Mouse (Mus musculus) ES-Bruce4 (cell line): ENCODE results near the gene Sox2. TPM values are rescaled to one million over a fixed set of nuclear protein-coding genes. Genes with fewer than 3 reads are reported as not detected.

Experiments used
- H3K27ac ChIP-seq: 2 replicates; pipeline ENCODE4 v1.5.1; 2012; ENCODE audit warnings: low read length, inconsistent platforms; ENCODE audit not compliant: insufficient read depth
- H3K27me3 ChIP-seq: 2 replicates; pipeline ENCODE4 v1.6.1; 2012; ENCODE audit warnings: mild to moderate bottlenecking, low read length, inconsistent platforms; ENCODE audit not compliant: control insufficient read depth, poor library complexity, insufficient read depth, severe bottlenecking
- H3K36me3 ChIP-seq: 2 replicates; pipeline ENCODE4 v1.6.1; 2012; ENCODE audit warnings: inconsistent platforms, mild to moderate bottlenecking, low read length, moderate library complexity; ENCODE audit not compliant: control insufficient read depth, poor library complexity, insufficient read depth, severe bottlenecking
- H3K4me1 ChIP-seq: one replicate; pipeline ENCODE4 v1.8.1; 2011; ENCODE audit warnings: low read length; ENCODE audit not compliant: control insufficient read depth, insufficient read depth
- H3K4me3 ChIP-seq: 2 replicates; pipeline ENCODE4 v1.5.1; 2011; ENCODE audit warnings: low read depth, mild to moderate bottlenecking, low read length
- H3K9ac ChIP-seq: 2 replicates; pipeline ENCODE4 v1.6.1; 2012; ENCODE audit warnings: low read depth, mild to moderate bottlenecking, inconsistent platforms; ENCODE audit not compliant: poor library complexity, severe bottlenecking
- H3K9me3 ChIP-seq: replicated peaks from 2 replicates; pipeline ENCODE4 v1.6.1; 2012; ENCODE audit warnings: mild to moderate bottlenecking, low read length, inconsistent platforms; ENCODE audit not compliant: control insufficient read depth, poor library complexity, insufficient read depth, severe bottlenecking
- CTCF ChIP-seq: IDR thresholded peaks from one replicate; pipeline ENCODE4 v1.8.1; 2011; ENCODE audit warnings: low read depth, low read length
- EP300 ChIP-seq: IDR thresholded peaks from 2 replicates; pipeline ENCODE4 v1.6.1; 2011; ENCODE audit warnings: low read depth, low read length; ENCODE audit not compliant: insufficient read depth
- POLR2A ChIP-seq: IDR thresholded peaks from one replicate; pipeline ENCODE4 v1.8.1; 2011; ENCODE audit warnings: low read length; ENCODE audit not compliant: insufficient read depth
- polyA plus RNA-seq: library from polyadenylated mRNA; stranded (reverse); fragments of >200 nt; gene quantifications from 2 replicates; pipeline ENCODE4 v1.2.4, GENCODE M21; 2011; ENCODE audit warnings: low read depth; ENCODE audit not compliant: missing spikeins, insufficient read depth, insufficient read length

Sox2 gene
- polyA plus RNA-seq = 400 and 407 TPM in 2 replicates

- Histone ChIP-seq H3K4me3 (peak within 1 kb of the TSS; percentile 78), H3K36me3 (peaks cover 37% of the 10 kb centered on the region), H3K9ac (peak within 1 kb of the TSS; percentile 73), H3K4me1 (no peaks in the 10 kb centered on the region), H3K9me3 (no peaks in the 10 kb centered on the region), H3K27ac (peak within 1 kb of the TSS; percentile 92), H3K27me3 (no peaks in the 10 kb centered on the region)
- TF ChIP-seq EP300 (no peak; the same call in 1 of the 2 replicates), POLR2A (peak; percentile 21)
Observed at GRCm38 (mm10) chr3:34649726-34650620, at the start of gene Sox2. Gene Sox2, plus strand, starts transcription at chr3:34650405.

- no peaks in the 10 kb centered on the region for H3K4me1 ChIP-seq
- H3K27ac ChIP-seq = no peak overlapping the region
- no peaks in the 10 kb centered on the region for H3K36me3 ChIP-seq
- no peak overlapping the region for H3K9ac ChIP-seq
- H3K4me3 ChIP-seq = no peak overlapping the region
- H3K9me3 ChIP-seq = no peaks in the 10 kb centered on the region
- TF ChIP-seq CTCF (no peak), EP300 (no peak), POLR2A (no peak)
- H3K27me3 ChIP-seq = no peaks in the 10 kb centered on the region; the same call in 1 of the 2 replicates
Observed at GRCm38 (mm10) chr3:34601116-34601515, 49.1 kb upstream of the Sox2 start.

- H3K27ac ChIP-seq = no peak overlapping the region
- H3K4me1 ChIP-seq = no peaks in the 10 kb centered on the region
- H3K4me3 ChIP-seq = no peak overlapping the region
- TF ChIP-seq EP300 (no peak), POLR2A (no peak), CTCF (no peak)
- no peaks in the 10 kb centered on the region for H3K27me3 ChIP-seq
- no peaks in the 10 kb centered on the region for H3K36me3 ChIP-seq
- no peaks in the 10 kb centered on the region for H3K9me3 ChIP-seq
- no peak overlapping the region for H3K9ac ChIP-seq
Observed at GRCm38 (mm10) chr3:34614107-34614506, 36.1 kb upstream of the Sox2 start.

GRCm38 (mm10) chr3:34615526-34615925 is 34.7 kb upstream of the Sox2 start:
- TF ChIP-seq CTCF (no peak), POLR2A (no peak), EP300 (no peak)
- Histone ChIP-seq H3K9ac (no peak overlapping the region), H3K27me3 (no peaks in the 10 kb centered on the region), H3K27ac (no peak overlapping the region), H3K9me3 (no peaks in the 10 kb centered on the region), H3K4me3 (no peak overlapping the region), H3K36me3 (no peaks in the 10 kb centered on the region), H3K4me1 (no peaks in the 10 kb centered on the region)

- Histone ChIP-seq H3K27ac (no peak overlapping the region), H3K4me1 (no peaks in the 10 kb centered on the region), H3K27me3 (no peaks in the 10 kb centered on the region), H3K9ac (no peak overlapping the region), H3K36me3 (no peaks in the 10 kb centered on the region), H3K9me3 (no peaks in the 10 kb centered on the region), H3K4me3 (no peak overlapping the region)
- no peak for TF ChIP-seq POLR2A
Observed at GRCm38 (mm10) chr3:34618934-34619333, 31.3 kb upstream of the Sox2 start.

GRCm38 (mm10) chr3:34620121-34620520 is 30.1 kb upstream of the Sox2 start:
- Histone ChIP-seq H3K4me1 (no peaks in the 10 kb centered on the region), H3K4me3 (no peak overlapping the region), H3K9me3 (no peaks in the 10 kb centered on the region), H3K9ac (no peak overlapping the region), H3K27me3 (no peaks in the 10 kb centered on the region), H3K36me3 (no peaks in the 10 kb centered on the region), H3K27ac (no peak overlapping the region)
- TF ChIP-seq CTCF (no peak), POLR2A (no peak), EP300 (no peak)
